Mouse (Mus musculus): ENCODE measurements around the gene Sh3rf3.

The Sh3rf3 gene

DNA sequence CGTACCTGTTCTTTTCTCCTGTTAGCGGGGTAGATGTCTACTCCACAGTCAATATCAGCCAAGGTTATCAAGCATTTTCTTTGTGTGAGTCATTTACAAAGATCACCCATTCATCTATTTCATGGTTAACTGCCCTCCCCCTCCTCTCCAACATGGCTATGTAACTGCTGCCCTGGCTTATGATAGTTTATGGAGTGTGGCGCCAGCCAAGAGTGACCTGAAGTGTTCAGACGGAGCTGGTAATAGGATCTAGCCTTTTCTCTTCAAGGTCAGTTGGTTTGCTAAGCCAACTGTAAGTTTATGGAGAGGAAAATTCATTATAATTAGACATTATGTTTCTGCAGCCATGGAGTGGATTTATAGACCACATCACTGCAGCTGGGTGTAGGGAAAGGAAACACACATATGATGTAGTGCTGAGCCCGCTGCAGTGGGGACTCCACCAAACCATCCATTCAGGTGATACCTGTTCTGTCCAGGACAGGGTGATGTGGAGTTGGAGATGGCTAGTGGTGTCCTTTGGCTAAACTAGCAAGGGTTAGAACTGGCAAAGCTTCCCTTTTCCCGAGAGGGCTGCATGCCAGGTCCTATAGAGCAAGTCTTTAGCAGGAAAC, 109.2 kb downstream of the Sh3rf3 start:
- no peak for DNase-seq

DNA sequence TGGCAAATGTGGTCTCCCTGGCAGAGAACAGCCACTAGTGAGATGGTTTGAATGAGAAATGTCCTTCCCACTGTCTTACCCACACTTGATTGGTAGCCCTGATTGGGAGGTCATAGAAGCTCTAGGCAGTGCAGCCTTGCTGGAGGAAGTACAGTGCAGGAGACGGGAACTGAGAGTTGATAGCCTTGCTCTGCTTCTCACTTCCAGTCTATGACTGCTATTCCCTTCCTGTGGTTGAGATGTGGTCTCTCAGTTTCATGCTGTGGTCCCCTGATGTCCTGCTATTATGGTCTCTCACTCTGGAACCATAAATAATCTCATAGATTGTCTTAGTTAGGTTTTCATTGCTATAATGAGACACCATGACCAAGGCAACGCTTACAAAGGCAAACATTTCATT, 109.8 kb downstream of the Sh3rf3 start:
- DNase-seq: no peak

DNA sequence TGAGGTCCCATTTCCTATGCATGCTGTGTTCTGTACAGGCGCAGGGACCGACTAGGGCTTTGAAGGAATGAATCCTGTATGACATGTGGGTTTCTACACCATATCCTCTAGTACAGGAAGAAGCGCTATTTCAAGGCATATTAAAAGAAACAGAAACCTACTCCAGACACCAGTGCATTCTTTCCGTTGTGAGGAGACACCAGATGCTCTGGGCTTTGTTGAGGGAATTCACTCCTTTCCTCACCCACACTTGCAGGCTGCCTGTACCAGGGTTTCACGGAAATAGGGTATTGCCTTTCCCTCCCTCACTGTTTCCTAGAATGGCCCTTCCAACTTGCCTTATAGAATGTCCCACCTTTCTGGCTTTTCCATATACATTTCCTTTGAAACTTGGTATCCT, 113.4 kb downstream of the Sh3rf3 start:
- no peak for DNase-seq

DNA sequence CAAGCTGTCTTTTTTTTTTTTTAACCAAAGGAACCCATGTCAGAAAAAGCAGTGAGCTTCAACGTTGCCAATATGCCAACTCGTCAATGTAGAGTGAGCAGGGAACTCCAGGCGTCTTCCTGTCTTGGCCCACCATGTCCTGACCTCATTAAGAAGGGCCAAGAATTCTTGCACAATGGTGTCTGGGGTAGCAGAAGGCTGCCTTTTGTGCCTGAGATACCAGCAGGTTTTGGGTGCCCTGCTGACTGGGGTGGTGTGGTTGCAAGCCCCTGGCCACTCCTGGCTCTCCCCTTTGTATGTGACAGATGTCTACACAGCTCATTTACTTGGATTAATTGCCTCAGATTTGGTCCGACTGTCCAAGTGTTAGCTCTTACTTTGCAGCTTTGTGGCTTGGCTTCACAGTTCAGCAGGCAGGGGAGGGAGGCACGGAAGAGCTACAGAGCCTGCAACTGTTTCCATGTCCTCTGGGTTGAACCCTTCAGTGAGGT, 115.8 kb downstream of the Sh3rf3 start:
- DNase-seq: no peak

DNA sequence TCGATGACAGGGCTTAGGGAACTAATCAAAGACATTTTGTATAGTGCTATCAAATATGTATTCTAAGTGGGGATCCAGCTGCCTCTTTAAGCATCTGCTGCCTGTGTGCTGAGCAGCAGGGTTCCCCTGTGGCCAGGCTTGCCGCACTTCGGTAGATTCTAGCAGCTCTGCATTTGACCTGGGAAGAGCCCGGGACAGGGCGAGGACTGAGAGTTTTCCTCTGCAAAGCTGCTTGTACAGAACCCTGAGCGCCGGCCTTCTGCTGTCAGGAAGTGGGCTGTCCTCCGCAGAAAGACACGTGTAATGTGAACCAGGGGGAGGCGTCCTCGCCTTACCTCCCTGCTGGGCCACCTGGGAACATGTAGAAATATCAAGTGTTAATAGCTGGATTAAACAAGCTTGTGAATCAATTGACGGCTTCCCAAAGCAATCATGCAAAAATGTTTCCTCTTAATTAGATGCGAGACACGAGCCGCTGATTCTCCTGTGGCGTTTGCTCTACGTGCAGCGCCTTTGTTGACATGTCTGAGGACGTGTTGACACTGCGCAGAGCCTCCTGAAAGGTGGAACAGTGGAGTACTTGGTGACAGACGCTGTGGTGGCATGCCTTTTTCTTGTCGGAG, 119.1 kb downstream of the Sh3rf3 start:
- no peak for DNase-seq

DNA sequence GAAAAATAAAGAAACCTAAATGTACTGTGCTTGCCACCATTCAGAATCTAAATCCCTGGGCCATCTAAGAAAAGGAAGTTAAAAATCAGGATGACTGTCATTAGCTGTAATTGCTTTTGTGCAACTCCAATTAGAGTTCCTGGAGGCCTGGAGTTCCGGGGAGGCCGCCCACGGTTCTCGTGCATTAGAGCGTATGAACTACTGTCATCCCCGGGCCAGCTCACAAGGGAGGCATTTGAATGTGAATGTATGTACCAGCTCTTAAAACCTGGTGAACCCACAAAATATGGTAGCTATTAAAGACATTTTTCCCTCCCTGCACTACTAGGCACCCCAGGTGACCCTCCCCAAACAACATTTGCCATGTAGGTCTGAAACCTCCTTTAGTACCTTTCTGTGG, 122.4 kb downstream of the Sh3rf3 start:
- no peak for DNase-seq

DNA sequence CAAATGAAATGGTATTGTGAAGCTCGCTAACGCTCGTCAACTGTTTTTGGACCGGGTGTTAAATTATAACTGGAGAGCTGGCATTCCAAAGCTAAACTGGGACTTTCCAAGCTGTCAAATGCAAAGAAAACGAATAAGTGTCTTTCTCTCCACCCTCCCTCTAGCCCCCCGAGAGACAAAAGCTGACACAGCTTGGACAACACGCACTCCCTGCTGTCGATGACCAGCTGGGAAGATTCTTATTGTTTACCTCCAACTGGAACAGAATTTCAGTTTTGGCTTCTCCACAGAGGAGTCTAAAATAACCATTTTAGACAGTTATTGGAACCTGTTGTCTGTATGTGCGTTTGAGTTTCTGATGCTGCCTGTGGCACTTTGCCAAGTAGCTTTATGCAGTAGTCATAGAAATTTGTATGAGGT, 123.3 kb downstream of the Sh3rf3 start:
- no peak for DNase-seq

GRCm38 (mm10) chr10:58937521-58937920, 124.4 kb downstream of the Sh3rf3 start:
- DNase-seq: no peak

- no peak for DNase-seq
Measured at GRCm38 (mm10) chr10:58942819-58943218, 129.7 kb downstream of the Sh3rf3 start.

- DNase-seq: no peak
Measured at GRCm38 (mm10) chr10:58943661-58944400, 130.7 kb downstream of the Sh3rf3 start.

GRCm38 (mm10) chr10:58944930-58945329, 131.8 kb downstream of the Sh3rf3 start:
- DNase-seq: no peak

DNA sequence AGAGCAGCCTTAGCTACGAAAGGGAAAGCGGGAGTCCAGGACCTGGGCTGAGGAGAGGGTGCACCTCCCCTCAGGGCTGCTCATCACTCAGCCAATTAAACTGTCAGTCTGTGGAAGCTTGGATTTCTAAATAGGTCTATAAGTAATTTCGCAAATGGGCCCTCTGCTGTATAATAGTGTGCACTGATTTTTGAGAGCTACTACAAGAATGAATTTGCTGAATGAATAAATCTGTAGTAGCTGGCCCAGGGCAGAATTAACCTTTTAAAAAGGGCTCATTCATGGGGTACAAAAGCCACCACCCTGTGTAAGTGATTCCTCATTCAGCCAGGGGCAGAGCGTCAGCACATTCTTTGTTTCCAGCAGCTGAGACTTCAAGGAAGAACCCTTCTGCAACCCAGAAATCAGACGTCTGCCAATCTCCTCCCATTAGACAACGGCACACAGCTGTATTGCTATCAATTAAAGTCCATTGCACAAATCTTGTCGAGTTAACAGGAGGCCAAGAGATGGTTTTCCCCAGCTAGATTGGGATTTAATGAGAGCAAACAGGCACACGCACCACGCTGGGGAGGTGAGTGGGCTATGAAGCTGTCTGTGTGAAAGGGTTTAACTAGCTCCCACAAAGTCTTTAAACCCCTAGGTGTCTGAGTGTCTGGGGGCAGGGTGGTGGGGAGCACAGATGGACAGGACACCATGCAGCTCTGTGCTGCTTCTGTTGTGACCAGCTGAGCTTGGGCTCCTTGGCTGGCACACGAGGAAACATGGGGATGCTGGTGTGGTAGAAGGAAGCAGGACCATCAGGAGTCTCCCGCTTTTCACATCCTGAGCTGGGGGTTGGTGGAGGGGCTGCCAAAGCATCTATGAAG, 136.8 kb downstream of the Sh3rf3 start:
- DNase-seq: no peak

GRCm38 (mm10) chr10:58960193-58960592, 147.0 kb downstream of the Sh3rf3 start:
- DNase-seq: no peak

- DNase-seq: no peak
Measured at GRCm38 (mm10) chr10:58968236-58968635, 155.1 kb downstream of the Sh3rf3 start.

DNA sequence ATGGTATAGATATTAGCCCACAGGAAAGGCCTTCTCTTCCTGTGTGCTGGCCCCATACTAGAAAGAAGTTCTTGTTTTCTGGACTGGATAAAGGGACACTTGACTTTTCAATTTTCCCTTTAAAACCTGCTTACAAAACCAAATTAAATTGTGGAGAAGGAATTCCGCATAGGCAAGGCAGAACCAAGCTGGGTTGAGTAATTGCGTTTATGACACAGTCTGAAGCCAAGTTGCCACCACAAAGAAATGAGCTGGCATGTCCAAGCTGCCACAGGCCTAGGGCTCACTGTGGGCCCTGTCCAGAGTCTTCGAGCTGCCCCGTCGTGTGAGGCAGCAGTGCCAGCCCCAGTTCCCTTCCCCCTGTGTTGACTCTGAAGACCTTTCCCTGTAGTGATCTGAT, 156.2 kb downstream of the Sh3rf3 start:
- no peak for DNase-seq

DNA sequence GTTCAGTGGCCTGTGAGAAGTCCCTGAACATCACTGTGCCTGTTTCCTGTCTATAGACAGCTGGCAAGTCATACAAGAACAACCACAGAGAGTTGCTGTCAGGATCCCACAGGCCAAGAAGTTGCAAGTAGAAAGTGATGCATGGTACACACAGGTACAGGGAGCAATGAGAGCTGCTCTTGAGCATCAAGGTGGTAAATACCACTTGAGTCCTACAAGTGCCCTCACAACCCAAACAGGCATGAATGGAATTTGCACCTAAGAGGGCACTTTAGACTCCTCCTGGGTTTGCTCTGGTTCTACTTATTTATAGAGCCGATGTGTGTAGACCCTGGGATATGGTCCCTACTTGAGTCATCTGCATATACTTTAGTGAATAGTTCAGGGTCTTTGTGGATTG, 159.0 kb downstream of the Sh3rf3 start:
- no peak for DNase-seq

DNA sequence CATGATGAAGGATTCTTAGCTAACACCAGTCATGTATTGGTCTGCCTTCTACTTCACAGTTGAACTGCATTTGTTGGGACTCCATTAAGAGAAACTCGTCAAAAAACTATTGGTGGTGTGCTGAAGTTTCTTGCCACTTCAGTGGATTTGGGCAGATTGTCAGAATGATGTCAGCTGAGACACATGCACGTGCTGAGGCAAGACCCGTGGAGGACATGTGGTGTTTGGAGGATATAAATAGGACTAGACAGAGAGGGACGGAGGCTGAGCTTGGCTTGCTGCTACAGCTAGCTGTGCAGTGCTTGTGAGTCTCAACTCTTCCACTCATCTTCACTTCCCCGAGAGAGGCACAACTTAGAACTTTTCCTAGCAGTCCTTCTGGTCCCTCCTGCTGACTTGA, 161.0 kb downstream of the Sh3rf3 start:
- no peak for DNase-seq

- no peak for DNase-seq
Measured at GRCm38 (mm10) chr10:58979320-58979959, 166.3 kb downstream of the Sh3rf3 start.

DNA sequence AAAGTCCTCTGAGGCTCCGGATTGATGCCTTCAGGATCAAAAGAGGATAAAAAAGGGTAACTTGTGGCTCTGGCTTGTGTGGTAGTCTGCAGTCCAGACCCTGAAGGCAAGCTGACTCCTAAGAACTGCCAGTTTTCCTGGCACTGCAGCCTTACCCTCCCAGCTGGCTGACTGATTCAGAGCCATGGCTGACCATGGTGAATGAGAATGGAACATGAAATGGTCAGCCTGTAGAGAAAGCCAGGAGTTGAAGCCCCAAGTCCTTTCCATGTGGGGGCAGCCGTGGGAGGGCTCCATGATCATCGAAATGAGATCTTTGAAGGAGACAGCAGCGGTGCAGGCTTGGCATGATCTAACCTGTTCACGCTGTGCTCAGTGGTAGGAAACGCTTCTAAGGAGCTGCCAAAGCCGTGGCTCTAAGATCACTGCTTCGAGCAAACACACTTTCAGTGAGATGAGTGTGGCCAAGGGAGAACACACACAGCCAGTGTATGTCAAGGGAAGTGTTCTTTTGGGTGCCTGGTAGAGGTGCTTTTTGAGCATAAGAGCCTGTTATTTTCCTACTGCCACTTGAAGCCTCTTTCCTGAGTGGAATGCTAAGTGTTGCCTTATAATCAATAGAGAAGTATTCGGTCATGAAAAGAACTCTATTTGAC, 168.6 kb downstream of the Sh3rf3 start:
- DNase-seq: no peak

DNA sequence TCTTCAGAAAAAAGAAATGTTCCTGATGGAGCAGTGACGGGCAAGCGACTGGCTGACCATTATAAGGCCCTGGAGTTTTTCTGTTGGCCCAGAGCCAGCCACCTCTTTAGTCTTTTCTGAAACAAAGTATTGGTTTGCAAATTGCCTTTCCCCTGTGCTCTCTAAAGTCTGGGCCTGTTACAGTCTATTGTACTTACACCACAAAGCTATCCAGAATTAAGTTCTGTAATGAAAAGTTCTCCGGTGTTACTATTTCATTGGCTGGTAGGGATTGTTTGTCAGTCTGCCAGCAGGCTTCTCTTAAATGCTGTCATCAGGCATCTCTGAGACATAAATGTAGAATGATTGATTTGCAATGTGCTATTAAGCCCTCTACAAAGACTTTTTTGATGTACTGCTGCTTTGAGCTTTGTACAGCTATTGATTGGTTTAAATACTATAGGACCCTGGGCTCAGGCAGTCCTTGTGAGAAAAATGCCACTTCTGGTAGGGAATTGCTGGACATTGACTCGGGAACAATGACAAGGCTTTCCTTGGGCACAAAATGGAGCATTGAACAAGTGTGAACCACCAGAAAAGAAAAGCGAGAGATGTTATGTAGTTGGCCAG, 169.5 kb downstream of the Sh3rf3 start:
- no peak for DNase-seq

DNA sequence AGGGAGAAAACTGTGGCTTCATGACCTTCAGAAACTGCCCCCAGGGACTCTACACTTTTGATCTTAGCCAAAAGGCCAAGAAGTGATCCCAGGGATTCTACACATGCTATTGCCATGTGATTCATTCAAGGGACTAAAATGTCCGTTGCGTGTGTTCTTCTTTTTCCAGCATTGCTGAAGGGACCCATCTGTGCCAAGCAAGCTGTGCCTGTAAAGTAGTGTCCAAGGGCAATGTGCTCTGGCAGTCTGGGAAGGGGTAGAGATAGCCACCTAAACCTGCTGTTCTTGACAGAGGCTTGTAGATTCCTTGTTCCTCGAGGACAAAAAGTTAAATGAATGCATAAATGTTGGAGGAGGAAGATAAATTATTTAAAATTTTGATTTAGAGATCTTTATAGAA, 178.5 kb downstream of the Sh3rf3 start:
- no peak for DNase-seq

GRCm38 (mm10) chr10:58994726-58995125, 181.6 kb downstream of the Sh3rf3 start:
- DNase-seq: no peak
